In the genomic region with DNA sequence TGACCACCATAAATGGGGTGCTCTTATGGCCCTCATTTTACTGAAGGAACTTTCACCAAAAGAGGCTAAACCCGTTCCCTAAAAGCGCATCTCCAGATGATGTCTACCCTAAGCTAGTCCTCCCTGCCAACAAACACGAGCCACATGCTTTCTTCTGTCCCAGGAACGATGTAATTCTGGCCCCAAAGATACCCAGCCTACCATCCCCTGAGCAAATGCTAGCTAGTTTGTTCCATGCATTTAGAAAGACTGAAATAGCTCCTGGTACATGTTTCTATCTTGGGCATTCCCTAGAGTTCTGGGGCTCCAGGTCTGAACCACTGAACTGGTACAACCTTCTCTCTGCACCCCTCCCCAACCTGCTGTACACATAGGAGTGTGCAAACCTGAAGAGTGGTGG, we compare ENCODE assay signal across 26 mouse cellular contexts. TPM values are rescaled to one million over a fixed set of nuclear protein-coding genes. Genes with fewer than 3 reads are reported as not detected.
"Had no signal": no experiment of that assay in that cellular context is flagged by ENCODE, and none has a peak within 500 bp of the region (broad histone marks: within the 10 kb centered on the region; RNA-seq: fewer than 3 reads in every experiment).

No protein-coding gene starts in this region.

- ATAC-seq: liver, postnatal 0 days; lung, postnatal 0 days; midbrain, embryonic 15.5 days had no signal

- H3K4me1 ChIP-seq: neural tube, embryonic 12.5 days had no signal

- H3K4me3 ChIP-seq: lung, embryonic 15.5 days; megakaryocyte, embryonic 14.5 days; midbrain, embryonic 13.5 days; midbrain, embryonic 15.5 days; neural tube, embryonic 12.5 days; stomach, embryonic 15.5 days had no signal

- H3K27ac ChIP-seq: lung, embryonic 15.5 days; macrophage; midbrain, embryonic 13.5 days; midbrain, embryonic 15.5 days; neural tube, embryonic 12.5 days; stomach, embryonic 15.5 days; stomach, postnatal 0 days had no signal

- DNase-seq: liver, postnatal 0 days; lung, adult 2 months; lung, postnatal 14 days; lung, postnatal 36 days; retina, postnatal 1 day; right cerebral cortex, adult 18-20 months; thymus, adult 18-20 months; thymus, postnatal 25 days; thymus, postnatal 4 days had no signal

RNA-seq across cellular contexts. Expression of gene Gm8439, which starts 2.4 kb away (rescaled TPM):
- total RNA-seq: megakaryocyte progenitor cell, adult 5-6 weeks; midbrain, postnatal 0 days; monocyte, adult 5-6 weeks; neutrophil, adult 5-6 weeks had no signal
- polyA plus RNA-seq: lung, adult 2 months; lung, embryonic 15.5 days; lung, postnatal 0 days; macrophage; midbrain, embryonic 11.5 days; midbrain, embryonic 13.5 days; midbrain, embryonic 15.5 days; midbrain, postnatal 0 days; neural tube, embryonic 12.5 days; neural tube, embryonic 14.5 days; spleen, adult 2 months; stomach, embryonic 15.5 days; stomach, postnatal 0 days; urinary bladder, adult 2 months had no signal

RNA-seq across cellular contexts. Expression of gene Slfnl1, which starts 58.9 kb away (rescaled TPM):
- total RNA-seq: megakaryocyte progenitor cell, adult 5-6 weeks had no signal
- polyA plus RNA-seq: liver, postnatal 0 days; lung, embryonic 15.5 days; lung, postnatal 0 days; macrophage; midbrain, embryonic 11.5 days; midbrain, embryonic 13.5 days; midbrain, embryonic 15.5 days; midbrain, postnatal 0 days; neural tube, embryonic 12.5 days; spleen, adult 2 months; stomach, embryonic 15.5 days; stomach, postnatal 0 days had no signal
